Mouse (Mus musculus) pancreas, adult 10 weeks (tissue): ENCODE measurements around the gene Cd300c. TPM values are rescaled to one million over a fixed set of nuclear protein-coding genes. Genes with fewer than 3 reads are reported as not detected.

Experiments used
- polyA plus RNA-seq: library from polyadenylated mRNA; stranded (reverse); fragments of 350-450 nt; fragmentation: Illumina TruSeq; extraction: RNeasy Lipid Tissue Mini Kit (QIAGEN cat#74804); gene quantifications from one replicate; pipeline ENCODE4 v1.2.3, GENCODE M21; 2015; ENCODE audit warnings: low read depth, low replicate concordance; ENCODE audit not compliant: insufficient read depth

The Cd300c gene
- not detected for polyA plus RNA-seq

DNA sequence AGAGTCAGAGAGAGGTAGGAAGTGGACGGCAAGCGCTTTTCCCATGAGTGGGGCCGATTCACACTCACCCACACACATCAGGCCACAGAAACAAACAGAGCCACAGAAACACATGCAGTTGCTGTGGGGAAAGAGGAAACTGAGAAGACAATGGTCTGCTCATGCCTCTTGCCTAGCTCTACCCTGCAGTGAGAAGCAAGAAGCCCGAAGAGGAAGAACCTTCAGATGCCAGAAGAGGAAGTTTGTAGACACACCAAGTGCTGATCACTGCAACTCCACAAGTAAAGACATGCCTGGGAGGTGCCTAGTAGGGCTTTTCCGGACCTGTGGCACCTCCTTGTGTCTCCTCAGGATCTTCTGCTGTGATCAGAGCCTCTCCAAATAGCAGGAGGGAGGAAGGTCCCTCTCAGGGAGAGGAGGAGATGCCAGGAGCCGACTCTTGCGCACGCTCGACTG, at the start of gene Cd300c:
Gene Cd300c, minus strand, starts transcription at position 406 of the 456 bp plus-strand sequence.

DNA sequence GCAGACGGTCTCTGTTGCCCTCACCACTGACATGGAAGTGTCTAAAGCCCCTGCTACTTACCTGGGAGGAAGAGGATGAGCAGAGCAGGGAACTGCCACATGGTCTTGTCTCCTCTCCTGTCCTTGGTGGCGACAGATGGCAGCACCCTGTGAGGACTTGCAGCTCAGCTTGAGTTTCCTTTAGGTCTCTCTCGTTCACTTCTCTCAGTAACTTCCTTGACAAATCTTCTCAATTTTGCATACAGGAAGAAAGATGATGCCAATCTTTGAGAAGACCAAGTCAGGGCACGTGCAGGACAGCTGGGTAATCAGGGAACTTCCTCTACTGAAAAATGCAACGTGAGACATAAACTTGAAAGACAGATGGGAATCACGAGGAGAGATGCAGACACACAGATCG, 47.1 kb upstream of the Cd300c start, which contains the start of gene Cd300ld2:
Gene Cd300ld2, minus strand, starts transcription at position 101 of the 400 bp plus-strand sequence.

DNA sequence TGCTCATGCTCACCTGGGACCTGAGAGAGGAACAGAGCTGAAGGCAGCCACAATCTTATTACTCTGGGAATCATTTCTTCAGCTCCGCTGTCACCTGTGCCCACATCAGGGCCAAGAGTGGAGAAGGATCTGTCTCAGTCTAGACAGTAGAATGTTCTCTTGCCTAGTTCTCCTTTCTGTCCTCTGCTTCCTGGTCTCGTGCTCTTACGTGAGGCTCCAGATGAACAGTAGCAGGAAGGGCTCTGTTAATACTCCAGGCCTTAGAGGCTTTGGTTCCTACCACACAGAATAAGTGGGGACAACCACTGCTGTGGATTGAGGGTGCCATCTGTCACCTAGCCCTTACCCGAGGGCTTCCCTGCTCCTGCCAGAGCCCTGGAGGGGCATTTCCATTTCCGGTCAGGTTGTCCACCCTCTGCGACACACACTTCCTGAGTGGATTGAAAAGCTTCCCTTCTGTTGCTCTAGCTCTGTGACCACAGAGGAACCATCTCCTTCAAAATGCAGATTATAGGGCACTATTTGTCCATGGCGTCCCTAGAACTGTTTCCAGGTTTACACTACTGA, 32.6 kb upstream of the Cd300c start, which contains the start of gene Cd300c2:
Gene Cd300c2, minus strand, starts transcription at position 407 of the 567 bp plus-strand sequence.

GRCm38 (mm10) chr11:114989793-114990192, 20.8 kb upstream of the Cd300c start, which contains the start of gene Cd300ld:
Cd300ld (minus strand) TSS chr11:114989922.

GRCm38 (mm10) chr11:114934144-114934543, 34.8 kb downstream of the Cd300c start, which contains the start of gene Cd300lb:
Cd300lb (minus strand) TSS chr11:114934386.

Other genes starting within 250 kb of the Cd300c start
- gene Dnaic2, start 241.7 kb downstream of the Cd300c start, polyA plus RNA-seq, result not detected
- 4.7 TPM for gene Kif19a, start 203.8 kb downstream of the Cd300c start, polyA plus RNA-seq
- not detected for gene Btbd17, start 173.2 kb downstream of the Cd300c start, polyA plus RNA-seq
- gene Gpr142, start 170.2 kb downstream of the Cd300c start, polyA plus RNA-seq, result 1.8 TPM
- 3.3 TPM for gene Gprc5c, start 118.0 kb downstream of the Cd300c start, polyA plus RNA-seq
- 0.55 TPM for gene Cd300a, start 79.1 kb downstream of the Cd300c start, polyA plus RNA-seq
- 0.37 TPM for gene Cd300lb, start 34.8 kb downstream of the Cd300c start, polyA plus RNA-seq
- 1.6 TPM for gene Cd300ld, start 20.8 kb upstream of the Cd300c start, polyA plus RNA-seq
- gene Cd300c2, start 32.7 kb upstream of the Cd300c start, polyA plus RNA-seq, result 1.2 TPM
- gene Cd300ld2, start 47.0 kb upstream of the Cd300c start, polyA plus RNA-seq, result not detected
- gene Cd300ld4, start 57.9 kb upstream of the Cd300c start, polyA plus RNA-seq, result not detected
- gene Cd300ld5, start 68.6 kb upstream of the Cd300c start, polyA plus RNA-seq, result 1.3 TPM
- 3.8 TPM for gene Cd300ld3, start 79.3 kb upstream of the Cd300c start, polyA plus RNA-seq
- gene Cd300e, start 93.0 kb upstream of the Cd300c start, polyA plus RNA-seq, result not detected
- gene Rab37, start 122.3 kb upstream of the Cd300c start, polyA plus RNA-seq, result 6.0 TPM
- gene Cd300lf, start 164.8 kb upstream of the Cd300c start, polyA plus RNA-seq, result not detected
- gene Slc9a3r1, start 194.2 kb upstream of the Cd300c start, polyA plus RNA-seq, result 15.3 TPM
- gene Tmem104, start 218.3 kb upstream of the Cd300c start, polyA plus RNA-seq, result 2.5 TPM
- gene Nat9, start 218.7 kb upstream of the Cd300c start, polyA plus RNA-seq, result 12.4 TPM